Mouse (Mus musculus) forebrain, embryonic 15.5 days (tissue): ENCODE results near the gene Trim67. TPM values are rescaled to one million over a fixed set of nuclear protein-coding genes. Genes with fewer than 3 reads are reported as not detected.

Source experiments
- ATAC-seq: fragments of 200-750 bp; cut with Nextera tagmentation; replicated peaks from 2 replicates; pipeline ENCODE4 v1.8.0; 2017; ENCODE audit warnings: mild to moderate bottlenecking, moderate TSS enrichment, moderate library complexity
- H3K27ac ChIP-seq: fragments of 300-500 bp; sonication (generic); replicated peaks from 2 replicates; pipeline ENCODE4 v1.5.1; 2015; ENCODE audit warnings: mild to moderate bottlenecking, inconsistent platforms
- H3K27me3 ChIP-seq: fragments of 300-500 bp; sonication (generic); 2 replicates; pipeline ENCODE4 v1.6.1; 2015; ENCODE audit warnings: inconsistent platforms
- H3K36me3 ChIP-seq: fragments of 300-500 bp; sonication (generic); 2 replicates; pipeline ENCODE4 v1.6.1; 2015; ENCODE audit warnings: mild to moderate bottlenecking, inconsistent platforms
- H3K4me1 ChIP-seq: fragments of 300-500 bp; sonication (generic); 2 replicates; pipeline ENCODE4 v1.6.1; 2015; ENCODE audit warnings: inconsistent platforms
- H3K4me2 ChIP-seq: fragments of 300-500 bp; sonication (generic); replicated peaks from 2 replicates; pipeline ENCODE4 v1.6.1; 2015; ENCODE audit warnings: mild to moderate bottlenecking, inconsistent platforms
- H3K4me3 ChIP-seq: fragments of 300-500 bp; sonication (generic); 2 replicates; pipeline ENCODE4 v1.5.1; 2015; ENCODE audit warnings: mild to moderate bottlenecking, inconsistent platforms
- H3K9ac ChIP-seq: fragments of 300-500 bp; sonication (generic); replicated peaks from 2 replicates; pipeline ENCODE4 v1.6.1; 2015; ENCODE audit warnings: mild to moderate bottlenecking, inconsistent platforms
- H3K9me3 ChIP-seq: fragments of 300-500 bp; sonication (generic); 2 replicates; pipeline ENCODE4 v1.6.1; 2016; ENCODE audit warnings: inconsistent platforms
- WGBS: fragments of 180-500 bp; shearing (Covaris S2); methylation state at CpG from one replicate; pipeline ENCODE4 v1.1.7; 2015; ENCODE audit warnings: mixed read lengths; 5-methylcytosine and 5-hydroxymethylcytosine counted together
- polyA plus RNA-seq: library from polyadenylated mRNA; unstranded; fragments of >200 nt; fragmentation: Nextera tagmentation; extraction: Ambion mirVana; gene quantifications from 2 replicates; pipeline ENCODE4 v1.2.1, GENCODE M21; 2015

The Trim67 gene
- polyA plus RNA-seq, 1 experiment from 2014 or later: 26.0 TPM

- H3K4me3 ChIP-seq: peak overlapping the region; percentile 91
- H3K4me1 ChIP-seq: peaks cover 21% of the 10 kb centered on the region
- H3K27ac ChIP-seq: peak overlapping the region; percentile 86
- H3K4me2 ChIP-seq: peak overlapping the region; percentile 81
- no peaks in the 10 kb centered on the region for H3K27me3 ChIP-seq
- H3K9me3 ChIP-seq: no peaks in the 10 kb centered on the region
- under 1% methylated on average over 33 of the region's 33 CpGs for WGBS
- peak; percentile 88 for ATAC-seq
- peak overlapping the region; percentile 93 for H3K9ac ChIP-seq
- peaks cover 24% of the 10 kb centered on the region for H3K36me3 ChIP-seq
Observed at GRCm38 (mm10) chr8:124863163-124863677, 70.3 kb downstream of the Trim67 start.

DNA sequence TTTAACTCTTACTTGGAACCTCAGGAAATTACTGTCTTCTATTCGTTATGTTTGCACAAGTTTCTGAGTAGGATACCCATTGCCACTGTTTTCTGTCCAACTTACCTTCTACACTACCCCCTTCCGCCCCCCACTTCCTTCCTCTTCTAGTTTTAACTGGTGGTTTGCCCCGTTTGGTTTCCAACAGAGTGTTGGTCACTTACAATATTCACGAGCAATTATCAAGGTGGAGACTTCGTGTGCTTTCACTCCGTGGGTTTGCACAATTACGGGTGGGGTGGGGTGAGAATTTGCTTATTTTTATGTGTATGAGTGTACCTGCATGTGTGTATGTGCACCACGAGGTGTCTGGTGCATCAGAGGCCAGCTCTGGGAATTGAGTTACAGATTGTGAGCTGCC lies 70.8 kb downstream of the Trim67 start:
- WGBS: 22% methylated on average over 8 of the region's 8 CpGs
- Histone ChIP-seq H3K36me3 (peaks cover 20% of the 10 kb centered on the region), H3K27ac (peak overlapping the region; percentile 86; the same call in 1 of the 2 replicates), H3K9me3 (no peaks in the 10 kb centered on the region), H3K4me3 (peak overlapping the region; percentile 91), H3K27me3 (no peaks in the 10 kb centered on the region), H3K4me1 (peaks cover 21% of the 10 kb centered on the region), H3K4me2 (peak overlapping the region; percentile 81), H3K9ac (peak overlapping the region; percentile 93)
- ATAC-seq: no peak

DNA sequence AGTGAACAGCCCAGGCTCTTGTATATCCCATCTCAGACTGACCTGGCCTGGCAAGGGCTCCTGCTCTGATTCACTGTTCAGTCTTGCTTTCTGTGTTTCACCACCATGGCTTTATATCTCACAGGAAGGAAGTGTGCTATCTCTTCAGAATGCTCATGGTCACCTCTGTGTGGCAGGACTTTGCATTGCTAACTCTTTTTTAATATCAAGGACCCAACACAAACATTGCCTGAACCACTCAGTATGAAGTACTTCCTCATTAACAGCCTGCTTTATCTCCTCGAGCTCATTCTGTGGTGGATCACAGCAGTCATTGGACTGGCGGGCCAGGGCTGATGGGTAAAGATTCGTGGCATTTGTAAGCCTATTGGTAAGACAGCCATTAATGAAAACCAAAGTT lies 73.8 kb downstream of the Trim67 start:
- Histone ChIP-seq H3K36me3 (peaks cover 5% of the 10 kb centered on the region; the same call in 1 of the 2 replicates), H3K9ac (no peak overlapping the region), H3K27ac (no peak overlapping the region), H3K27me3 (no peaks in the 10 kb centered on the region), H3K4me3 (no peak overlapping the region), H3K4me1 (peaks cover 18% of the 10 kb centered on the region), H3K4me2 (no peak overlapping the region), H3K9me3 (no peaks in the 10 kb centered on the region)
- no peak for ATAC-seq
- 84% methylated on average over 3 of the region's 3 CpGs for WGBS

GRCm38 (mm10) chr8:124867126-124867525 lies 74.2 kb downstream of the Trim67 start:
- Histone ChIP-seq H3K9me3 (no peaks in the 10 kb centered on the region), H3K9ac (no peak overlapping the region), H3K4me2 (no peak overlapping the region), H3K4me1 (peaks cover 13% of the 10 kb centered on the region), H3K27ac (no peak overlapping the region), H3K36me3 (peaks cover 10% of the 10 kb centered on the region), H3K4me3 (no peak overlapping the region), H3K27me3 (no peaks in the 10 kb centered on the region)
- 97% methylated on average over 2 of the region's 2 CpGs for WGBS
- no peak for ATAC-seq

DNA sequence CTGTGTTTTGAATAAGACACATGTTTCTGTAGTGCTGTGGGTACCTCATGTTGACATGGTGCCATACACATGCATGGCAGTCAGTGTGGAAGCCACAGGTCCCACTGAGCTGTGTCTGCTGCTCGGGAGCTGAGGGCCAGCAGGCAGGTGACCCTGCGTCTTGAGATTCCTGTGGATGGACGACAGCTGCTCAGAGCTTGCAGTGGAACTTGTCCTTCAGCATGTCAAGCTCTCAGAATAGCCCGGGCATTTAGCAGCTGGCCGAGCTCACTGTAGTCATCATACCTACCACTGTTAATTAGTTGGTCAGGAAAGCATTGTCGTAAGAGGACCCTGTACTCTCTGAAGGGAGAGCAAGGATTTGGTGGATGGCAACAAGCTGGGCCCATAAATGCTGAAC lies 76.8 kb downstream of the Trim67 start:
- Histone ChIP-seq H3K36me3 (peaks cover 34% of the 10 kb centered on the region), H3K9me3 (no peaks in the 10 kb centered on the region), H3K9ac (no peak overlapping the region), H3K4me2 (no peak overlapping the region), H3K27ac (no peak overlapping the region), H3K27me3 (no peaks in the 10 kb centered on the region), H3K4me3 (no peak overlapping the region), H3K4me1 (no peaks in the 10 kb centered on the region)
- no peak for ATAC-seq
- WGBS: 90% methylated on average over 6 of the region's 6 CpGs

- H3K36me3 ChIP-seq: peaks cover 49% of the 10 kb centered on the region
- no peak overlapping the region for H3K4me2 ChIP-seq
- no peaks in the 10 kb centered on the region for H3K9me3 ChIP-seq
- H3K9ac ChIP-seq: no peak overlapping the region
- ATAC-seq: no peak
- H3K4me3 ChIP-seq: no peak overlapping the region
- H3K27me3 ChIP-seq: no peaks in the 10 kb centered on the region
- H3K4me1 ChIP-seq: no peaks in the 10 kb centered on the region
- no peak overlapping the region for H3K27ac ChIP-seq
- 94% methylated on average over 7 of the region's 7 CpGs for WGBS
Observed at GRCm38 (mm10) chr8:124871474-124871873, 78.6 kb downstream of the Trim67 start.

DNA sequence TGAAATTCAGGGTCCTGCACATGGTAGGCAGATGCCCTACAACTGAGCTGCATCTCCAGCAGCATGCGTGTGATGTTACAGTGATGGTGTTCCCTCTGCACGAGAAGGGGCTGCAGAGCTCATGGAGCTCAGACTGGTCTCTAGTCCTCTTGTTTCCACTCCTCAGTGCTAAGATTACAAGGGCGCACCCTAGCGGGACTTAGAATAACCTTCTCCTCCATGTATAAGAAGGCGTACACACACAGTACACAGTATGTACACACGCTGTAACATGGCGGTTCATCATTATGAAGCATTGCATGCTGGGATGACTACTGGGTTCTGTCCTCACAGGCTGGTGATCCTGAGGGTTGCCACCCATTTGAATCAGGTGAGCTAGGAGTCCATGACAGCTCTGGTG lies 79.2 kb downstream of the Trim67 start:
- peaks cover 54% of the 10 kb centered on the region for H3K36me3 ChIP-seq
- no peak overlapping the region for H3K4me3 ChIP-seq
- 92% methylated on average over 7 of the region's 7 CpGs for WGBS
- no peak overlapping the region for H3K27ac ChIP-seq
- no peaks in the 10 kb centered on the region for H3K27me3 ChIP-seq
- no peak overlapping the region for H3K4me2 ChIP-seq
- H3K9ac ChIP-seq: no peak overlapping the region
- H3K9me3 ChIP-seq: no peaks in the 10 kb centered on the region
- ATAC-seq: no peak
- H3K4me1 ChIP-seq: no peaks in the 10 kb centered on the region

GRCm38 (mm10) chr8:124872690-124873089 lies 79.8 kb downstream of the Trim67 start:
- Histone ChIP-seq H3K36me3 (peaks cover 60% of the 10 kb centered on the region), H3K4me3 (no peak overlapping the region)
- 88% methylated on average over 5 of the region's 5 CpGs for WGBS

GRCm38 (mm10) chr8:124878141-124878540 lies 85.2 kb downstream of the Trim67 start:
- H3K4me2 ChIP-seq: no peak overlapping the region
- no peaks in the 10 kb centered on the region for H3K9me3 ChIP-seq
- no peak overlapping the region for H3K27ac ChIP-seq
- no peak for ATAC-seq
- no peak overlapping the region for H3K4me3 ChIP-seq
- peaks cover 88% of the 10 kb centered on the region for H3K36me3 ChIP-seq
- WGBS: 94% methylated on average over 5 of the region's 5 CpGs
- H3K4me1 ChIP-seq: no peaks in the 10 kb centered on the region
- no peaks in the 10 kb centered on the region for H3K27me3 ChIP-seq
- H3K9ac ChIP-seq: no peak overlapping the region

More at GRCm38 (mm10) chr8:124872690-124873089, 79.8 kb downstream of the Trim67 start:
- Histone ChIP-seq H3K4me1 (no peaks in the 10 kb centered on the region), H3K27me3 (no peaks in the 10 kb centered on the region), H3K27ac (no peak overlapping the region), H3K4me2 (no peak overlapping the region), H3K9me3 (no peaks in the 10 kb centered on the region), H3K9ac (no peak overlapping the region)
- no peak for ATAC-seq

DNA sequence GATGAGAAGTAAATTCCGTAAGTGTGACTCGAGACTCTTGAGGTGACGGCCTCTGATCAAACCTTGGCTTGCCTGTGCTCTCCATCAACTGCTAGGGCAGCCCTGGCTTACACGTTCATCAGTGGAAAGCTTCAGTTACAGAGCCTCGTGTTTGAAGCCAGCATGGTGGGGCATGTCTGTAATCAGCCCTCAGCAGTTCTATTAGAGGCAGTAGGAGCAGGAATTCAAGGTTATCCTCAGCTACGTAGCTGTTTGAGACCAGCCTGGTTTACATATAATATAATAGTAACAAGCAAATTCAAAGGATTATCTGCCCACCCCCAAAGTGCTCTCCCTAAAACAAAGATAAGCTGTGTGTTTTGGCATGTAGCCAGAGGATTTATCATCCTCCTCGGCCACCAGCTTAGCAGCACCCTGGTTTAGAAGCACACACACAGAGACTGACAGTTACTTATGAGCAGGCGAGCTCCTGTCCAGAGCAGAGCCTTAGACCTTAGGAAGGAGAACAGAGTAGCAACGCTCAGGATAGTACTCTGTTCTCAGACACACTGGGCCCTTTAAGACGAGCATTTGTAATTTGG lies 86.1 kb downstream of the Trim67 start:
- WGBS: 86% methylated on average over 10 of the region's 10 CpGs
- H3K4me2 ChIP-seq: no peak overlapping the region
- no peak overlapping the region for H3K4me3 ChIP-seq
- H3K36me3 ChIP-seq: peaks cover 89% of the 10 kb centered on the region
- H3K27me3 ChIP-seq: no peaks in the 10 kb centered on the region
- H3K27ac ChIP-seq: no peak overlapping the region
- no peak for ATAC-seq
- H3K4me1 ChIP-seq: no peaks in the 10 kb centered on the region
- no peaks in the 10 kb centered on the region for H3K9me3 ChIP-seq
- no peak overlapping the region for H3K9ac ChIP-seq

Other genes with a start within 250 kb of the Trim67 start
- 0.19 and 0.23 TPM in 2 replicates for gene Agt, start 223.4 kb upstream of the Trim67 start, polyA plus RNA-seq
- gene Capn9, start 217.0 kb upstream of the Trim67 start, polyA plus RNA-seq: 0.08 and 0.11 TPM in 2 replicates
- gene 2310022B05Rik, start 129.7 kb upstream of the Trim67 start, polyA plus RNA-seq: 27.6 and 28.5 TPM in 2 replicates
- gene Ttc13, start 71.1 kb upstream of the Trim67 start, polyA plus RNA-seq: 56.7 and 59.2 TPM in 2 replicates
- 32.0 and 32.1 TPM in 2 replicates for gene Arv1, start 71.0 kb upstream of the Trim67 start, polyA plus RNA-seq
- gene Fam89a, start 41.3 kb upstream of the Trim67 start, polyA plus RNA-seq: 0.18 and 0.46 TPM in 2 replicates
- gene Gnpat, start 69.9 kb downstream of the Trim67 start, polyA plus RNA-seq: 89.5 and 93.0 TPM in 2 replicates
- 34.0 and 40.5 TPM in 2 replicates for gene 2810004N23Rik, start 70.0 kb downstream of the Trim67 start, polyA plus RNA-seq
- gene Exoc8, start 104.6 kb downstream of the Trim67 start, polyA plus RNA-seq: 14.4 and 15.5 TPM in 2 replicates
- 11.9 and 12.0 TPM in 2 replicates for gene Sprtn, start 104.8 kb downstream of the Trim67 start, polyA plus RNA-seq
- 20.0 and 20.9 TPM in 2 replicates for gene Egln1, start 156.2 kb downstream of the Trim67 start, polyA plus RNA-seq
- gene Tsnax, start 219.9 kb downstream of the Trim67 start, polyA plus RNA-seq: 148 and 159 TPM in 2 replicates